Mouse (Mus musculus) hindbrain, embryonic 14.5 days (tissue): ENCODE data around the gene Cdk12. TPM values are rescaled to one million over a fixed set of nuclear protein-coding genes. Genes with fewer than 3 reads are reported as not detected.
A peak's percentile ranks its signal among the peaks of the same experiment; 100 is the strongest.

Experiments used
- ATAC-seq: fragments of 200-750 bp; cut with Nextera tagmentation; 2 replicates; pipeline ENCODE4 v1.8.0; 2017; ENCODE audit warnings: moderate number of reproducible peaks, mild to moderate bottlenecking, moderate TSS enrichment, moderate library complexity; ENCODE audit not compliant: low FRiP score
- DNase-seq: peaks from one replicate; pipeline ENCODE4 v3.0.0-alpha.2; 2015; ENCODE audit warnings: low spot score
- H3K27ac ChIP-seq: fragments of 300-500 bp; sonication (generic); 2 replicates; pipeline ENCODE4 v1.5.1; 2014; ENCODE audit warnings: mild to moderate bottlenecking, moderate library complexity
- H3K27me3 ChIP-seq: fragments of 300-500 bp; sonication (generic); 2 replicates; pipeline ENCODE4 v1.6.1; 2014; ENCODE audit warnings: mild to moderate bottlenecking, low read length, mixed read lengths; ENCODE audit not compliant: control insufficient read depth, insufficient read depth
- H3K36me3 ChIP-seq: fragments of 300-500 bp; sonication (generic); replicated peaks from 2 replicates; pipeline ENCODE4 v1.6.1; 2014; ENCODE audit not compliant: control insufficient read depth, insufficient read depth
- H3K4me1 ChIP-seq: fragments of 300-500 bp; sonication (generic); replicated peaks from 2 replicates; pipeline ENCODE4 v1.6.1; 2014; ENCODE audit warnings: antibody characterized with exemption, low read length, mixed read lengths; ENCODE audit not compliant: control insufficient read depth, insufficient read depth
- H3K4me2 ChIP-seq: fragments of 300-500 bp; sonication (generic); replicated peaks from 2 replicates; pipeline ENCODE4 v1.6.1; 2014; ENCODE audit warnings: mild to moderate bottlenecking, moderate library complexity
- H3K4me3 ChIP-seq: fragments of 300-500 bp; sonication (generic); replicated peaks from 2 replicates; pipeline ENCODE4 v1.5.1; 2014; ENCODE audit warnings: mild to moderate bottlenecking, low read length
- H3K9ac ChIP-seq: fragments of 300-500 bp; sonication (generic); 2 replicates; pipeline ENCODE4 v1.6.1; 2014
- H3K9me3 ChIP-seq: fragments of 300-500 bp; sonication (generic); 2 replicates; pipeline ENCODE4 v1.6.1; 2016; ENCODE audit warnings: low read length; ENCODE audit not compliant: control insufficient read depth
- WGBS: fragments of 180-500 bp; shearing (Covaris S2); extraction: QIAGEN DNeasy Blood & Tissue Kit; methylation state at CpG from one replicate; pipeline ENCODE4 v1.1.7; 2014; 5-methylcytosine and 5-hydroxymethylcytosine counted together
- polyA plus RNA-seq: library from polyadenylated mRNA; unstranded; fragments of >200 nt; fragmentation: Nextera tagmentation; extraction: Ambion mirVana; gene quantifications from 2 replicates; pipeline ENCODE4 v1.2.1, GENCODE M21; 2014

Gene Cdk12
- polyA plus RNA-seq, 1 experiment from 2014 or later = 10.3 TPM

DNA sequence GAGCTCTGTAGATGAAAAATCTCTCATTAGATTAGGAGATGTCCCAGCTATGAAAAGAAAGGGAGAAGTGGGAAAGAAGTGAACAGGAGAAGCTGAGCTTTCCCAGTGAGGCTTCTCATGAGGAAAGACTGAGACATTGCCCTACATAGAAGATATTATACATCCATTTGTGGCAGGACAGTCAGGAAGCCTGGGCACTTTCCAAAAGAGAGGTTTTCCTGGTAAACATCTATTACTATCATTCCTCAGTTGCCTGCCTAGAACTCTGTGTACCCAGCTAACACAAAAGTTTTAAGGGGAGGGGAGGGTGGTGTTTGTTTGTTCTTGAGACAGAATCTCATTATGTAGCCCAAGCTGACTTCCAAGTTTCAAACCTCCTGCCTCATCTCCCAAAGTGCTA, 67.6 kb downstream of the Cdk12 start:
- peaks cover 15% of the 10 kb centered on the region for H3K4me1 ChIP-seq
- no peak overlapping the region for H3K4me3 ChIP-seq
- no peaks in the 10 kb centered on the region for H3K9me3 ChIP-seq
- H3K9ac ChIP-seq = no peak overlapping the region
- H3K27ac ChIP-seq = no peak overlapping the region
- DNase-seq (no peak), ATAC-seq (no peak)
- no peak overlapping the region for H3K4me2 ChIP-seq
- H3K36me3 ChIP-seq = peaks cover 76% of the 10 kb centered on the region
- H3K27me3 ChIP-seq = no peaks in the 10 kb centered on the region

DNA sequence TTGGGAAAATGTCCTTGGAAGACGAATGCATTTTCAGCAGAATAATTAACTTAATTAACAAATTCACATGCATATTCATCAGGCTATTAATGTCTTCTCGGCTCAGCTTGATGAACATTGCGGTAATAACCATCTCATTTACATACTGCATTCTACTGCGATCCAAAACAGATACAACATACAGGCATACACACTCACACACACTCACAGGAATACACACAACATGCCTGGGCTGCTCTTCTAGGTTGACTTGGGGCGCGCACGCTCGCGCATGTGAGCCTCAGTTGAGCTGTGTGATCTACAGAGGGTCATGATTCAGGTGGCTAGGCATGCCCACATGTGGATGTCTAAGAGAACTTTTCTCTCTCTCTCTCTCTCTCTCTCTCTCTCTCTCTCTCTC, 80.9 kb downstream of the Cdk12 start:
- peaks cover 5% of the 10 kb centered on the region for H3K36me3 ChIP-seq
- no peaks in the 10 kb centered on the region for H3K9me3 ChIP-seq
- H3K4me3 ChIP-seq = no peak overlapping the region
- DNase-seq (peak; percentile 53), ATAC-seq (peak; percentile 69)
- peak overlapping the region; percentile 83 for H3K27ac ChIP-seq
- H3K27me3 ChIP-seq = no peaks in the 10 kb centered on the region
- peak overlapping the region; percentile 36 for H3K4me2 ChIP-seq
- WGBS = 14% methylated on average over 9 of the region's 9 CpGs
- H3K4me1 ChIP-seq = peaks cover 27% of the 10 kb centered on the region
- H3K9ac ChIP-seq = no peak overlapping the region

DNA sequence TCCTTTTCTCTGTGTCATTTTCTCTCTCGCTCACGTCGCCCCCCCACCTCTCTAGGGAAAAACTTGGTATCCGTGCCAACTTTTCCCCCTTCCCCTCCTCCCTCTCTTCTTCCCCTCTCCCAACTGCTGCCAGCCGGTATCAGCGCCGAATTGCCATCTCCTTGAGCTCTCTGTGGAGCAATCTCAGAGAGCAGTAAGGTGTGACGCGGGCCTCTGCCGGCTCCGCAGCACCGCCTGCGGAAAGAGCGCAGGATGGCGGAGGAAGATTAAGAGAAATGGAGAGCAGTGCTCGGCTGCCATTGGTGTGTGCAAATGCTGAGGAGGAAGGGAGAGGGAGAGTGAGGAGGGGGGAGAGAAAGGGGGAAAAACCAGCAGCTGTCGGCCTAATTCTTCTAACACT, 81.4 kb downstream of the Cdk12 start:
- Histone ChIP-seq H3K27ac (peak overlapping the region; percentile 82), H3K4me2 (peak overlapping the region; percentile 40), H3K4me3 (no peak overlapping the region), H3K4me1 (peaks cover 29% of the 10 kb centered on the region), H3K9ac (no peak overlapping the region), H3K36me3 (no peaks in the 10 kb centered on the region; the same call in 1 of the 2 replicates), H3K9me3 (no peaks in the 10 kb centered on the region), H3K27me3 (no peaks in the 10 kb centered on the region)
- DNase-seq (peak; percentile 75), ATAC-seq (peak; percentile 91)
- 2% methylated on average over 16 of the region's 17 CpGs for WGBS

DNA sequence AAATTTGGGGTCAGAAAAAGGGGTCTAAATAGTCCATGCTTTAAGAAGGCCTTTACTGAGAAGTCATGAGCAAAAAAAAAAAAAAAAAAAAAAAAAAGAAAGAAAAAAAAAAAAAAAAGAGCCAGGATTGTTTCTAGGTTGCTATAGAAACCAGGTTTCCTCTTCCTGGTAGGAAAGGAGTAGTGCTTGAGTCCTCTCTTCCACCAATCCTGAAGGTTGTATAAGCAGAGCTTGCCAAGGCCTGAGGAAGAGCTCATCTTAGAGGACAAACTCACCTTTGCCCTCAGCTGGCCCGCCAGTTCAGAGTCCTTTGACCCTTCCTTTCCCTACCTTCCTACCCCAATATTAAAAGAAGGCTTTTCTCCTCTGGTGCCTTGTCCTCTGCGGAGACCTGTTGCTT, 82.5 kb downstream of the Cdk12 start:
- H3K4me1 ChIP-seq = peaks cover 41% of the 10 kb centered on the region
- no peak for DNase-seq
- no peak overlapping the region for H3K9ac ChIP-seq
- no peak overlapping the region for H3K4me2 ChIP-seq
- H3K27ac ChIP-seq = no peak overlapping the region
- H3K9me3 ChIP-seq = no peaks in the 10 kb centered on the region
- H3K36me3 ChIP-seq = no peaks in the 10 kb centered on the region
- H3K27me3 ChIP-seq = no peaks in the 10 kb centered on the region
- WGBS = 43% methylated on average over 2 of the region's 2 CpGs
- no peak for ATAC-seq
- no peak overlapping the region for H3K4me3 ChIP-seq

DNA sequence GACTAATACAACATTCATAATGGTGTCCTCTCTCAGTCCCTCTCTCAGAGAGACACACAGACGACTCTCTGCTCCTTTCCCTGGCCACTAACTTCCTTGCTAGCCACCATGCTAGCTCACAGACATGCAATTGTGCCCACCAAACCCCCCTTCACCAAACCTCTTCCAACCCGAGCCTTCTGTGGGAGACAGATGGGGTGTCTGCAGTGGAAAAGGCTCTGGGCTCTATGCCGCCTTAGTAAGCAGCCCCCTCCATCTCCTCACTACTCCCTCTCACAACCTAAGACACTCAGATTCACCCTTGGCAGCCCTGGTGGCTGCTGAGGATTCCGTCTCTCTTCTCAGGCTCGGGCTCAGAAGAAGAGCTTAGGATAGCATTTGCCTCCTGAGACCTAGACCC, 84.7 kb downstream of the Cdk12 start:
- Histone ChIP-seq H3K27me3 (no peaks in the 10 kb centered on the region), H3K4me2 (no peak overlapping the region), H3K4me3 (no peak overlapping the region), H3K36me3 (no peaks in the 10 kb centered on the region), H3K4me1 (peaks cover 46% of the 10 kb centered on the region), H3K9me3 (no peaks in the 10 kb centered on the region), H3K27ac (peak overlapping the region; percentile 38; the same call in 1 of the 2 replicates), H3K9ac (no peak overlapping the region)
- 50% methylated on average over 5 of the region's 5 CpGs for WGBS
- no peak for ATAC-seq
- no peak for DNase-seq

DNA sequence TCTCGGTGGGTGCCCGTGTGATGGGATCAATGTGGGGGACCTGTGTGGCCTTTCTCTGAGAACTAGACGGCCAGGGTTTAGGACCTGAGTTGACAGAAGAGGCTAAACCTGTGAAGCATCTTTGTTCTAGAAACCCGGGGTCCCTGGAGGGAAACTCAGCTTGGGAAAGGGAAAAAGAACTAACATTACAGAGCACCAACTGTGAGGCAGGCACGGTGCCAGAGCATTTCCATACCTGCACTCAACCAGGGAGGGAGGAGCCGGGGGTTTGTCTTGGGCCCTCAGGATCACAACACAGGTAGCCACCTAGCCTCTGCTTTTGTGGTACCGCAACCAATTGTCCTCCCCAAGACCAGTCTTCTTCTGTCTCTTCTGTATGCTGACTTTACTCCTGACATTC, 85.1 kb downstream of the Cdk12 start:
- no peak for ATAC-seq
- Histone ChIP-seq H3K36me3 (no peaks in the 10 kb centered on the region), H3K4me1 (peaks cover 42% of the 10 kb centered on the region), H3K9me3 (no peaks in the 10 kb centered on the region), H3K4me2 (no peak overlapping the region), H3K27ac (peak overlapping the region; percentile 38; the same call in 1 of the 2 replicates), H3K27me3 (no peaks in the 10 kb centered on the region), H3K4me3 (no peak overlapping the region), H3K9ac (no peak overlapping the region)
- no peak for DNase-seq
- WGBS = 42% methylated on average over 7 of the region's 7 CpGs

DNA sequence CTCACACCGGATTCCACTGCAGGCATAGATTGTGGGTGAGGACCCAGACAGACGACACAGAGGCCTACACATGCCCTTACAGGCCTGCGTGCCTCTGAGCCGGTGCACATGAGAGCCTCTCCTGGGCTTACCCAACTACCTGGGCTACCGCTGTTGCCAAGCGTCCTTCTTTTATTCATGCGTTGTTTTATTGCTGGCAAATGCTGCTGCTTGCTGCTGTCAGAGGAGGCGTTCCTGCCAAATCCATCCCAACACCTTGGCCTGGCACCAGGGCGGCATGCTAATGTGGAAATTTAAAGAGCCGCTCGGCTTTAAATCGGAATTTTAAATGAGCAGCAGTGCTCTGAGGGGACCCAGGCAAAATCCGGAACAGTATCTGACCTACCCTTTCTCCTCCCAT, 87.0 kb downstream of the Cdk12 start:
- Histone ChIP-seq H3K4me2 (no peak overlapping the region), H3K9ac (no peak overlapping the region), H3K4me3 (no peak overlapping the region), H3K36me3 (no peaks in the 10 kb centered on the region), H3K9me3 (no peaks in the 10 kb centered on the region), H3K4me1 (peaks cover 37% of the 10 kb centered on the region), H3K27me3 (no peaks in the 10 kb centered on the region), H3K27ac (0 out of 2 replicates have a peak overlapping the region, but pooled peaks have one; percentile 28)
- 41% methylated on average over 13 of the region's 13 CpGs for WGBS
- ATAC-seq (no peak), DNase-seq (peak; percentile 69)

DNA sequence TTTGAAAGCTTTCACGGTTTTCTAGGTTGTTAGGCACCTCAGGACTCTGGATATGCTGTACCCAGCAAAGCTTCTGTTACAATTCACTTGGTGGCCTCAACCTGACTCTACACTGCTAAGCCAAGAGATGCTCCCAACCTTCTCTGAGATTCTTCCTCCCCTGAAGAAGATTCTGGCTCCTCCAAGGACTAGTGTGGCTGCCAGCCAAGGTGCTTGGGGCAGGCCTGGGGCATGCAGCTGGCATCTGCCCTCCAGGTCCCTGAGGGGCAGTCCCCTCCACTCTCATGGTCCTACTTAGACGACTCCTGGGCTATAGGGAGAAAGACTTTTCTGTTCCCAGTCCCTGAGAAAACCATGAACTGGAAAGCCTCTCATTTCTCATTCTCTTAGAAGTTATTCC, 88.0 kb downstream of the Cdk12 start:
- no peak overlapping the region for H3K9ac ChIP-seq
- H3K4me3 ChIP-seq = no peak overlapping the region
- no peak overlapping the region for H3K4me2 ChIP-seq
- H3K27ac ChIP-seq = no peak overlapping the region
- H3K4me1 ChIP-seq = peaks cover 39% of the 10 kb centered on the region
- no peaks in the 10 kb centered on the region for H3K36me3 ChIP-seq
- DNase-seq = no peak
- no peak for ATAC-seq
- WGBS = 66% methylated on average over 2 of the region's 2 CpGs
- no peaks in the 10 kb centered on the region for H3K27me3 ChIP-seq
- H3K9me3 ChIP-seq = no peaks in the 10 kb centered on the region

DNA sequence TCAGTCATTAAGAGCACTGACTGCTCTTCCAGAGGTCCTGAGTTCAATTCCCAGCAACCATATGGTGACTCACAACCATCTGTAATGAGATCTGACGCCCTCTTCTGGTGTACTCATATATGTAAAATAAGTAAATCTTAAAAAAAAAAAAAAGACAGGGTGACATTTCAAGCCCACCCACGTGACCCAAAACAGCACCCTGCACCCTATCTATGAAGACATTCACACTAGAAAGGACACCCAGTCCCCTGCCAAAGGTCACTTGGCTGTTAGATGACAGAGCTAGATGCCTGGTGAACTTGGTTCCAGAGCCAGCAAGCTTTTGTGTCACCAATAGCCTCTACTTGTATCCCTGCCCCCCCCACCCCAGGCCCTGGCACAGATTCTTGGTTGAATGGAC, 90.2 kb downstream of the Cdk12 start:
- H3K27ac ChIP-seq = no peak overlapping the region
- 65% methylated on average over 2 of the region's 2 CpGs for WGBS
- H3K36me3 ChIP-seq = no peaks in the 10 kb centered on the region
- DNase-seq (no peak), ATAC-seq (no peak)
- peaks cover 49% of the 10 kb centered on the region for H3K4me1 ChIP-seq
- H3K27me3 ChIP-seq = no peaks in the 10 kb centered on the region
- H3K9ac ChIP-seq = no peak overlapping the region
- no peaks in the 10 kb centered on the region for H3K9me3 ChIP-seq
- no peak overlapping the region for H3K4me2 ChIP-seq
- H3K4me3 ChIP-seq = no peak overlapping the region
